Mouse (Mus musculus) heart, embryonic 16.5 days (tissue): ENCODE results near the gene Adrb1. TPM values are rescaled to one million over a fixed set of nuclear protein-coding genes. Genes with fewer than 3 reads are reported as not detected.

Source experiments
- ATAC-seq: fragments of 200-750 bp; cut with Nextera tagmentation; replicated peaks from 2 replicates; pipeline ENCODE4 v1.8.0; 2017; ENCODE audit warnings: moderate number of reproducible peaks; ENCODE audit not compliant: insufficient read depth, low FRiP score; ENCODE audit errors: extremely low read depth
- H3K27ac ChIP-seq: fragments of 300-500 bp; sonication (generic); 2 replicates; pipeline ENCODE4 v1.5.1; 2014; ENCODE audit warnings: mild to moderate bottlenecking, low read length, control low read depth, moderate library complexity
- H3K27me3 ChIP-seq: fragments of 300-500 bp; sonication (generic); 2 replicates; pipeline ENCODE4 v1.6.1; 2014; ENCODE audit warnings: low read length, mixed read lengths; ENCODE audit not compliant: control insufficient read depth, insufficient read depth
- H3K36me3 ChIP-seq: fragments of 300-500 bp; sonication (generic); 2 replicates; pipeline ENCODE4 v1.6.1; 2014; ENCODE audit not compliant: control insufficient read depth, insufficient read depth
- H3K4me1 ChIP-seq: fragments of 300-500 bp; sonication (generic); 2 replicates; pipeline ENCODE4 v1.6.1; 2014; ENCODE audit warnings: low read length, mixed read lengths; ENCODE audit not compliant: control insufficient read depth, insufficient read depth
- H3K4me2 ChIP-seq: fragments of 300-500 bp; sonication (generic); 2 replicates; pipeline ENCODE4 v1.6.1; 2014; ENCODE audit warnings: low read depth, mild to moderate bottlenecking, control low read depth, low read length
- H3K4me3 ChIP-seq: fragments of 300-500 bp; sonication (generic); 2 replicates; pipeline ENCODE4 v1.5.1; 2014; ENCODE audit warnings: mild to moderate bottlenecking, control low read depth, low read length
- H3K9ac ChIP-seq: fragments of 300-500 bp; sonication (generic); 2 replicates; pipeline ENCODE4 v1.6.1; 2014; ENCODE audit warnings: low read length, control low read depth
- H3K9me3 ChIP-seq: fragments of 300-500 bp; sonication (generic); replicated peaks from 2 replicates; pipeline ENCODE4 v1.6.1; 2016; ENCODE audit warnings: low read length; ENCODE audit not compliant: control insufficient read depth
- WGBS: fragments of 180-500 bp; shearing (Covaris S2); extraction: QIAGEN DNeasy Blood & Tissue Kit; methylation state at CpG from one replicate; pipeline ENCODE4 v1.1.7; 2014; 5-methylcytosine and 5-hydroxymethylcytosine counted together
- polyA plus RNA-seq: library from polyadenylated mRNA; unstranded; fragments of >200 nt; fragmentation: Nextera tagmentation; extraction: Ambion mirVana; gene quantifications from 2 replicates; pipeline ENCODE4 v1.2.1, GENCODE M21; 2015

Adrb1 gene
- polyA plus RNA-seq, 1 experiment from 2014 or later, result 2.7 TPM

GRCm38 (mm10) chr19:56700848-56701247, 21.2 kb upstream of the Adrb1 start:
- H3K27ac ChIP-seq, result peak overlapping the region; percentile 43; the same call in 1 of the 2 replicates

DNA sequence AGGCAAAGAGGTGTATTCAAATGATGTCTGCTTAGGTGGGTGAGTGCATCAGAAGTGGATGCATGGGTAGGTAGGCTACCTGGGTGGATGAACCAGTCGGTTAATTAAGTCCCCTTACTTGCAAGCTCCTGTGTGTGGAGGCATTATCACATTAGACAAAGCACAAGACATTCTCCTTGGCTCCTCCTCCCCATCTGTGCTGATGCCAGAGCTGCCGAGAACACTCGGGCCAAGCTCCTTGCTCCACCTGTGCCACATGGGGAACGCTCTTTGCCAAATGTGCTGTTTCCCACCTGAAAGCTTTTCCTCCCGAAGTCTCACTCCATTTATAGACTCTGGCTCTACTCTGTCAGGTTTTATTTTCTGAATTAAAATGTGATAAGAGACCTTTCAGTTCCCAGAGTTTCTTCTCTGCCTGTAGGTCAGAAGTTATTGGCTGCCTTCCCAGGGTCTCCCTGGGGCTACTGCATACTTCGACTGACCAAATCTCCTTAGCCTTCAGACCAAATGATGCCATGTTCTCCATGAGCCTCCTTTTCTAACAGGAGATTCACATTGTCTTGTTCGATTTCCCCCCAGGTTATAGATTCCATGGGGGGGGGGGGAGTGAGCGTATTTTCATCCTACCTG, 20.5 kb upstream of the Adrb1 start:
- Histone ChIP-seq H3K27me3 (no peaks in the 10 kb centered on the region), H3K4me3 (no peak overlapping the region), H3K4me1 (peaks cover 27% of the 10 kb centered on the region), H3K36me3 (no peaks in the 10 kb centered on the region), H3K9me3 (no peaks in the 10 kb centered on the region), H3K4me2 (peak overlapping the region; percentile 19), H3K9ac (no peak overlapping the region), H3K27ac (peak overlapping the region; percentile 43; the same call in 1 of the 2 replicates)
- 57% methylated on average over 8 of the region's 8 CpGs for WGBS
- no peak for ATAC-seq

More at GRCm38 (mm10) chr19:56700848-56701247, 21.2 kb upstream of the Adrb1 start:
- Histone ChIP-seq H3K9ac (no peak overlapping the region), H3K27me3 (no peaks in the 10 kb centered on the region), H3K4me1 (peaks cover 27% of the 10 kb centered on the region), H3K4me2 (peak overlapping the region; percentile 19; the same call in 1 of the 2 replicates), H3K4me3 (no peak overlapping the region), H3K36me3 (no peaks in the 10 kb centered on the region), H3K9me3 (no peaks in the 10 kb centered on the region)
- ATAC-seq, result peak; percentile 75
- WGBS, result 24% methylated on average over 10 of the region's 10 CpGs

DNA sequence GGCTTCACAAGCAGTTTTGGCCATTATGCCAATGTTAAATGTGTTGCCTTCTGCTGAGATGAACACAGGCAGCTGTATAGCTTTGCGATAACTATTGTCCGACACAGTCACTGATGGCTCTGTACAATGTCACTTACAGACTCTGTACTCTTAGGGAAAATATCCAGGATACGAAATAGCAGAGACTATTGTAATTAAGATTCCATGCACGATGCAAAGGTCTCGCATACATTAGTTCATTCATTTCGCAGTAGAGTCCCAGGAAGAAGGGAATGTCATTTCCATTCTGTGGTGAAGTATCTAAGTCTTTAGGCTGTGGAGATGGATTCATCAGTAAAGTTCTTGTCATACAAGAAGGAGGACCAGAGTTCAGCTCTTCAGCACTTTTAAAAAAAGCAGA, 20.0 kb upstream of the Adrb1 start:
- Histone ChIP-seq H3K9me3 (no peaks in the 10 kb centered on the region), H3K27ac (no peak overlapping the region), H3K4me2 (no peak overlapping the region), H3K9ac (no peak overlapping the region), H3K4me3 (no peak overlapping the region), H3K36me3 (no peaks in the 10 kb centered on the region), H3K27me3 (no peaks in the 10 kb centered on the region), H3K4me1 (peaks cover 27% of the 10 kb centered on the region)
- ATAC-seq, result no peak
- 80% methylated on average over 6 of the region's 6 CpGs for WGBS

DNA sequence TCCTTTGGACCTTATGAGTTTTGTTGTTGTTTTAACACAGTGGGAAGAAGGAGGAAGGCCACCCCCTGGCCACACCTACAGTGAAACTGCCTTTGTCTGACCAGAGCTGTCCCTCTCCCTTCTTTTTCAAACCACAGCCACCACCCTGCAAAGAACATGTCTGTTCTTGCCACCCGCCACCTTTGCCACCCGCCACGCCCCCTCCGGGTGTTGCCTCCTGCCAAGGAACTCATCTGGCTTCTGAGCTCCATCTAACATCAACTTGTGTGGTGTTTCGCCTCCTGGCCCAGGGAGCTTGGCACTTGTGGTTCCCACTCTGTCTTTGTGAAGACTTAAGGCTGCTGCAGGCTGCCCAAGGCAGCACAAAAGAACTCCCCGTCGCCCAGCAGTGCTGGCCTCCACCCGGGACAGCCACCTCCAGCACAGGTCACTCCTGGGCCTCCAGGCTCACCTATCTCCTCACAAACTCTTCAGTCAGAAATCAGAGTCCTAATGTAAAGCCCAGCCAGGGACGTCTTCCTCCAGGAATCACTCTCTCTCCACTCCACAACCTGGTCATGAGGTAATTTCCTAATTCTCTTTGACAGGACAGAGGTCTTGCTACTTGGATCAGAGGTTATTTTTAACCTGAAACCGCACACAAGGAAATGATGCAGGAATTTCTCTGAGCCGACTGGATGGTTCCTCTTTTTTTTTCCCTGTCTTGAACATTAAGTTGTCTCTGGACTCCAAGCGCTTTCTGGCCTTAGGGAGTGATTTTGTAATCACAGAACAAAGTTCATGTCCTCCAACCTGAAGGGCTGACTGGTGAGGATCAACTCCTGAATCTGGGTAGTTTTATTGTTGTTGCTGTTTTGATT, 18.5 kb upstream of the Adrb1 start:
- H3K36me3 ChIP-seq, result no peaks in the 10 kb centered on the region
- no peak overlapping the region for H3K4me3 ChIP-seq
- H3K9ac ChIP-seq, result no peak overlapping the region
- 51% methylated on average over 12 of the region's 12 CpGs for WGBS
- no peak overlapping the region for H3K4me2 ChIP-seq
- no peaks in the 10 kb centered on the region for H3K27me3 ChIP-seq
- H3K27ac ChIP-seq, result peak overlapping the region; percentile 2
- H3K9me3 ChIP-seq, result no peaks in the 10 kb centered on the region
- ATAC-seq, result no peak
- H3K4me1 ChIP-seq, result peaks cover 27% of the 10 kb centered on the region

GRCm38 (mm10) chr19:56705026-56705675, 16.8 kb upstream of the Adrb1 start:
- Histone ChIP-seq H3K9me3 (no peaks in the 10 kb centered on the region), H3K27me3 (no peaks in the 10 kb centered on the region), H3K9ac (no peak overlapping the region), H3K36me3 (no peaks in the 10 kb centered on the region), H3K4me1 (peaks cover 27% of the 10 kb centered on the region), H3K27ac (no peak overlapping the region), H3K4me3 (no peak overlapping the region), H3K4me2 (no peak overlapping the region)
- 23% methylated on average over 8 of the region's 8 CpGs for WGBS
- ATAC-seq, result no peak

GRCm38 (mm10) chr19:56708794-56709193, 13.2 kb upstream of the Adrb1 start:
- Histone ChIP-seq H3K36me3 (no peaks in the 10 kb centered on the region), H3K4me2 (no peak overlapping the region), H3K4me3 (no peak overlapping the region), H3K9me3 (no peaks in the 10 kb centered on the region), H3K4me1 (peaks cover 4% of the 10 kb centered on the region), H3K27me3 (no peaks in the 10 kb centered on the region), H3K9ac (no peak overlapping the region), H3K27ac (no peak overlapping the region)
- no peak for ATAC-seq
- WGBS, result 35% methylated on average over 2 of the region's 2 CpGs

- no peaks in the 10 kb centered on the region for H3K9me3 ChIP-seq
- no peak overlapping the region for H3K4me3 ChIP-seq
- H3K9ac ChIP-seq, result no peak overlapping the region
- H3K36me3 ChIP-seq, result no peaks in the 10 kb centered on the region
- 73% methylated on average over 17 of the region's 17 CpGs for WGBS
- no peak overlapping the region for H3K4me2 ChIP-seq
- H3K27ac ChIP-seq, result no peak overlapping the region
- H3K4me1 ChIP-seq, result no peaks in the 10 kb centered on the region; the same call in 1 of the 2 replicates
- no peak for ATAC-seq
- no peaks in the 10 kb centered on the region for H3K27me3 ChIP-seq
These were observed 11.7 kb upstream of the Adrb1 start for GRCm38 (mm10) chr19:56710131-56710905.

DNA sequence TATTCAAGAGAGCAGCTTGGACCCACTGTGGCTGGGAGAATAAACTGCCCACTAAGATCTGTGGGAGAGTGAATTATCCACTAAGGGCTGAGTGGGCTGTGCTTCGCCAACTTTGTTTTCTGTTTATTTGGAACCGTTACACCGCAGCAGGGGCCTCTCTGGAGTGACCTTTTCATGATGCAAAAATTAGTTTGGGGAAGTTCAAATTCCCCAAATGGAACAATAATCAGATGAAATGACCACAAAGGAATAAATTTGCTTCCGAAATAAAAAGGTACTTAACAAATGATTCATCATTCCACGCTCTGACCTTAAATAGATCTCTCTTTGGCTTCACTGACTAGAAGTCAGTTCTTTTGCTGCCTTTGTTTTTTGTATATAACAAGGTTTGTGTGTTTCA, 8.4 kb upstream of the Adrb1 start:
- no peak for ATAC-seq
- Histone ChIP-seq H3K27ac (no peak overlapping the region), H3K9me3 (no peaks in the 10 kb centered on the region), H3K9ac (no peak overlapping the region), H3K4me2 (no peak overlapping the region), H3K4me3 (no peak overlapping the region), H3K27me3 (no peaks in the 10 kb centered on the region; the same call in 1 of the 2 replicates), H3K36me3 (no peaks in the 10 kb centered on the region), H3K4me1 (peaks cover 8% of the 10 kb centered on the region)
- 94% methylated on average over 5 of the region's 5 CpGs for WGBS
